Mouse (Mus musculus) large intestine, adult 2 months (tissue): ENCODE data around the gene Slc25a45. TPM values are rescaled to one million over a fixed set of nuclear protein-coding genes. Genes with fewer than 3 reads are reported as not detected.

Experiments
- DNase-seq: peaks from one replicate; pipeline ENCODE4 v3.0.0-alpha.2; 2012; ENCODE audit warnings: low read depth, low spot score
- WGBS: fragments of 180-500 bp; shearing (Covaris S2); methylation state at CpG from one replicate; pipeline ENCODE4 v1.1.7; 2018; 5-methylcytosine and 5-hydroxymethylcytosine counted together
- polyA plus RNA-seq: library from polyadenylated mRNA; depleted of rRNA; stranded (reverse); fragments of >200 nt; gene quantifications from 2 replicates; pipeline ENCODE4 v1.2.3, GENCODE M21; 2012; rRNA removed

Gene Slc25a45
- polyA plus RNA-seq, result 16.0 and 122 TPM in 2 replicates

DNA sequence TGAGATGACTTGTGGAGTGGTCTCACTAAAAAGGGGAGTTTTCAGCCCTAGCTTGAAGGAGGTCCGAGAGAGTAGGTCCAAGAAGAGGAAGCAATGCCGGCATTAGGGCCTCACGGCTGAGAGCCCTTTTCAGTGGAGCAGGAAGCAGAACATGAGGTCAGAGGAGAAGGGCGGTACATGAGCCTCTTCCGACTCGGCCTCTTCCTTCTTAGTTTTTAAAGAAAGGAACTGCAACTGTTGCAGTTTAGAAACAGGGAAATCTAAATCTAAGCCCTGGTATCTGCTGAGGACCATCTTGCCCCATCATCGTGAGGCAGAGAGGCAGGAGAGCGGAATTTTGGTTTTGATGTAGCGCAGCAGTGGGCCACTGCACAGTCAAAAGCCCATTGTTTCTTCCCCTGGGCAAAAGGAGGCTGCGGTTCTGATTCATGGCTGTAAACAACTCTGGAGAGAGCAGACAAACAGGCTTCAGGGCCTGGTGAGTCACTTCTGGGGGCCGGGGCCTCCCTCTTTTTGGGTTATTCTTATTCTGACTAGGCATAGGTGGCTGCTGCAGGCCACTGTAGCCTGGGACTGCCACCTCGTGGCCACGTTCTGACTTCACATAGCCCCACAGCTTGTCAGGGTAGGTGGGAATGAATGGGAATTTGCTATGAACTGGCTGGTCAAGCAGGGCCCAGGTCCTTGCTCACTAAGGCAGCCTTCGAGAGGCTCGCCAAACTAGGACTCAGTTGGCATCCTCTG, at the start of gene Slc25a45:
Gene Slc25a45, plus strand, starts transcription at position 191 of the 744 bp plus-strand sequence.
- WGBS, result 30% methylated on average over 15 of the region's 15 CpGs
- no peak for DNase-seq

DNA sequence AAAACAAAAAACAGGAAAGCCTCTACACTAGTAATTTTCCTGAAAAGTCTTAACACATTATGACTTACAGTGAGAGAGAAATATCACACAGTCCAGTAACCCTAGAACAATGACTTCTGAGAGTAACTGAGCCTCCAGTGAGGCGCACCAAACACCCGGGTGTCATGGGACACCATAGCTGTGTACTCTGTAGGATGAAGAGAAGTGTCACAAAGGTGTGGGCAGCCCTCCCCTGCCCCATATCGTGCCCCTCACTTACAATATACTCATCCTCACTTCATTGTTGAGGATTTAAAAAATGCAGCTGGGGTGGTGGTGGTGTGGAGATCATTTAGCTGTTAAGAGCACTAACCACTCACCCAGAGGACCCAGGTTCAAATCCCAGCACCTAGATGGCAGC, 49.5 kb upstream of the Slc25a45 start:
- 88% methylated on average over 3 of the region's 3 CpGs for whole genome bisulfite sequencing
- DNase-seq, result no peak

DNA sequence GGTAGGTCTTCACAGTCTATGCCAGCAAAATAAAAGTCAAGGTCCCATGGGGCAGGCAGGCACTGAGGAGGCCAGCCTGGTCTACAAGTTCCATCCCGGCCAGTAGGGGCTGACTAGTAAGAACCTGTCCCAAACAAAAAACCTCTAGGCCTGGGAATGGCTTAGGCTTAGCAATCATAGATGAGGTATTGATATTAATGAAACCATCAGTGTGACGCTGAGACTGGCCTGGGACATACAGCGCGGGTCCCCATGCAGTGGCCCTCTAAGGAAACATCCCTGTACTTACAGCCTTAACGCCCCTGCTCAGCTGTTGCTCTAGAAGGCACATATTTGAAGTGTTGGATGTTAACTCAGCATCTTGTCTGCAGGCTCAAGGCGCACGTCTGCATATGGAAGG, 48.7 kb upstream of the Slc25a45 start:
- 92% methylated on average over 7 of the region's 7 CpGs for WGBS
- no peak for DNase-seq

DNA sequence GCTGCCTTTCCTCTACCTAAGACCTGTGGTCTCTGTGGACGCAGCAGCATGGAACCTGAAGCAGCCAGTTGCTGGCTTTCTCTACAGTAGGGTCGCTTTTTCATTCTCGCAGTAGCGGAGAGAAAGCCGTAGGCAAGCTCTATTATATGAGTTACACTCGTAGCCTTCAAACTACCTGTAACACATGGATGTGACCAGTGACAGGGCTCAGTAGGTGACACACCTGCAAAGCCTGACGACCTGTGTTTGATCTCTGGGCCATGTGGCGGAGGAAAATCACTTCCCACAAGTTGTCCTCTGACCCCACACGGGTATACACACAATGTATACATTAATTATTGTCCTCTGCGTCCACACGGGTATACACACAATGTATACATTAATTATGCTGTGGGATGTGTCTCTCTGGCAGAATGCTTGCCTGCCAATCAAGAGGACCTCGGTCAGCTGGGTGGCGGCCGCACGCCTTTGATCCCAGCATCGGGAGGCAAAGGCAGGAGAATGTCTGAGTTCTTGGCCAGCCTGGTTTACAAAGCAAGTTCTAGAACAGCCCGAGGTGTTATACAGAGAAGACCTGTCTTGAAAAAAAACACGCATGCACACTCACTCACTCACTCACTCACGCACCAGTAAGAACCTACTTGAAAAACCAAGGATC, 47.5 kb upstream of the Slc25a45 start:
- 66% methylated on average over 19 of the region's 19 CpGs for WGBS
- no peak for DNase-seq

DNA sequence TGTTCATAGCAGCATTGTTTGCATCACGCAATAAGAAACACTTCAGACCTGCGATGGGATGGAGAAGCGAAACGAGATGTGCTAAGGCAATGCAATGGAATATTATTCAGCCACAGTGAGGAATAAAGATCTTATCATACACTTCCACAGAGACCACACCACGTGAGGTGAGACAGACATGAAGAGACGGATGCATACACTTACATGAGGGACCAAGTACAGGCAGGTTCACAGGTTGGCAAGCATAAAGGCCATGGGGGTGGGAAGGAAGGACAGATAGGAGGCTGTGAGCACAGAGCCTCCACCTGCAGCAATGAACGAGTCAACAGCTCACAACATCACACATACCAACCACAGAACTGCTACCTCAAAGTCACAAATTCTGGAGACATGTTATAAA, 46.8 kb upstream of the Slc25a45 start:
- DNase-seq, result no peak
- 78% methylated on average over 7 of the region's 7 CpGs for WGBS

DNA sequence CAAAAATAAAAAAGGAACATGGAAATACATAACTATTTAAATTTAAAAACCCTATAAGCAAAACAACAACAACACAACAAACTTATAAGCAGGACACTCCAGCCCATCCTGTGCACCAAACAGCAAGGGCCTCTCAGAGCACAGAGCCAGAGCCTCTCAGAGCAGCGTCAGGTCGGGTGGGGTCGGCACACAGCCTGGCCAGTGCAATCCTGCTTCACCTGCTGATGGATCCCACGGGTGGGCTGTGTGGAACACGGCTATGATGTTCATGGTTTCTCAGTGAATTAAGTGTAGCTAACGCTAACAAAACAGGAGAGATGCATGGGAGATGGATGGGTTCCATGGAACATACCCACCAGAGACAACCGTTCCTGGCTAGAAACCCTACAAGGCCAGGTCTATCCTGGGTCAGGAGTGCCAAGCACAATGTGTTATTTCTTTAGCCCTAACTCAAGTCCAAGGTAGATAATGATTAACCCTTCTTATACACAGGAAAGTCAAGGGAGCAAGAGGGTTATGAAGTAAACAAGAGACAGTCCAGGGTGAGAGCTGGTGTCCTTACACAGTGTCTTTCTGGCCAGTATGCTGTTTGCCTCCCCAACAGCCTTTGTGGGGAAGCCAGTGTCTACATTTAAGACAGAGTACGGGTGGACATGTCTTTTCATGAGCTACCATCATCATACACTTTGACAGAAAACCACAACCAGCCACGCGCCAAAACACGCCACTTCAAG, 46.2 kb upstream of the Slc25a45 start:
- WGBS, result 53% methylated on average over 11 of the region's 11 CpGs

DNA sequence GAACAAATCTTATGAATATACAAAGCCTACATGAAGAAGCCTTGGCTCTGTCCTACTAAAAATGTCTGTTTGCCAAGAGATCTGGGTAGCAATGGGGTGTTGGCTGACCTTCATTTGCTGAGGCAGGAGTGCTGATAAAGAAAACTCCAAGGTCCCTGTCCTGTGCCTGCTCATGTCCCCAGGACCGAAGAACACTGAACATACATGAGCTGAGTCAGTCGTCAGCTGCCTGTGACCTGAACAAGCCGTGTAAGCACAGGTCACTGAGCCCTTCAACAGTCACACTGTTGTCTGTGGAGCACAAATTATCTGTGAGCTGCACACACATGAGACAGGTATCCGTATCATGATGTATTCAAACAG, 45.7 kb upstream of the Slc25a45 start:
- 52% methylated on average over 4 of the region's 4 CpGs for whole genome bisulfite sequencing
- DNase-seq, result no peak

More for the DNA sequence above, 46.2 kb upstream of the Slc25a45 start:
- DNase-seq, result no peak

DNA sequence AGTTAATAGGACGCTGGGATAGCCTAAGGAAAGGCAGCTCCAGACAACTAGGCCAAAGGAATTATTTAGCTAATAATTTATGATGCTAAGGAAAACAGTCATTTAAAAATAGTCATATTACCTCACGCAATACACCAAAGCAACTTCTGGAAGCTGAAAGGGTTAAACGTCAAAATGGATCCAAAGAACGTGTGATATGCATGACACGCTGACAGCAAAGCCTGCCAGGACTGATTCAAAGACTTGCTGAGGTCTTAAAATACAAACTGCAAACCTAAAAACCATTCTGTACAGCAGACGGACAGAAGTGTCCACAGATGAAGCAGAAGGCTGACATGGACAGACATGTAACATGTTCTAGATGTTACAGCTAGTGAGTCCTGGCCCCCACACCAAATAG, 45.3 kb upstream of the Slc25a45 start:
- 56% methylated on average over 6 of the region's 6 CpGs for WGBS
- no peak for DNase-seq

DNA sequence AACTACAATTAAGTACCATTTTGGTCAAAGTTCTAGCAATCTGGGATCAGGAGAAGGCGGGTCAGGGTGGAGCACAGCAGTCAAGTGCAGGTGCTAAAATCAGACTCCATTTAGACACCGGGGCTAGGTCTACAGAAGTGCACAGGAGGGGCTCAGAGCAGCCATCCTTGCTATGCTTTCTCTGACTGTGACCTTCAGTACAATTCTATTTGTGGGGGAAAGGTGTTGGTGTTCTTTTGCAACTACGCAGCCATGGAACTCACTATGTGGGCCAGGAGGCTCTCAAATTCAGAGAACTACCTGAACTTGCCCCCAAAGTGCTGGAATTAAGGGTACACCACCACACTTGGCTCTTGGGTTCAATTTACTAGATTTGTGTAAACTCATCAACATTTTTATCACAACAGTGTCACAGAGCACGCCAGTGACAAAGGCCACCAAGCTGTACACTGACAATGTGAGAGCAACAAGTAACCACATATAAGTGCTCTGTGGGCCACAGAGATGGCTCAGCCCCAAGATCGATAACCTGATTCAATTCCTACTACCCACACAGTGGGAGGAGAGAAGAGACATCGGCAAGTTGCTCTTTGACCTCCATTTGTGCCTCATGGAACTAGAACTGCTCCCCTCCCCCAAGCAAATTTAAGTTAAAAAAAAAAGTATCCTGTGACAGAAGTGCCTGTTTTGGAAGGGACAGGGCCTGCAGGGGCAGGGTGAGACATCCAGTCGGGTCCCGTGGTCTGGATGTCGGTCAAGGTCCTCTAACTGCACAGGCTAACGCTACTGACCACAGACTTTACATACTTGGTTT, 44.1 kb upstream of the Slc25a45 start:
- 51% methylated on average over 10 of the region's 10 CpGs for WGBS

DNA sequence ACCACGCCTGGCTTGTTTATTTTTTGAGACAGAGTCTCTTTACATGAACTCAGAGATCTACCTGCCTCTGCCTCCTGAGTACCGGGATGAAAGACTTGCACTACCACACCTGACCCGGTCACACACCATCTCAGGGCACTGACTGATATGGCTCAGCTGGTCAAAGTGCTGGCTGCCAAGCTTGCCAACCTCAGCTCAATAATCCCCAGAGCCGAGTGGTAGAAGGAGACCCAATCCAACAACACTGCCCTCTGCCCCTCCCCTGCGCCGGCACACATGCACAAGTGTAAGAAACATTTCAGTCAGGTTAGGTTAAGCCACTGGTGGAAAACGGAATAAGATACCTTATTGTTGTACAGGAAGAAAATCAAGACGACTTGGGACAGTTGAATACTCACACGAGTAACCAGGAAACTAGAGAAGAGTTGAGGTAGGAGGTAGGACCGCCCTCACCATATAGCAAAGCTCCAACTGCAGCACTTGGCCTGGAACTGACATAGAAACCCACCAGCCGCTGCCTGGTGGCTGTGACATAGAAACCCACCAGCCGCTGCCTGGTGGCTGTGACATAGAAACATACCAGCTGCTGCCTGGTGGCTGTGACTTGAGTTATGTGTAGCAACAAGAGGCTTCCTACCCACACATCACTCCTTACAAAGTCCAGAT, 43.2 kb upstream of the Slc25a45 start:
- no peak for DNase-seq
- WGBS, result 67% methylated on average over 12 of the region's 12 CpGs

More for the DNA sequence above, 44.1 kb upstream of the Slc25a45 start:
- no peak for DNase-seq

DNA sequence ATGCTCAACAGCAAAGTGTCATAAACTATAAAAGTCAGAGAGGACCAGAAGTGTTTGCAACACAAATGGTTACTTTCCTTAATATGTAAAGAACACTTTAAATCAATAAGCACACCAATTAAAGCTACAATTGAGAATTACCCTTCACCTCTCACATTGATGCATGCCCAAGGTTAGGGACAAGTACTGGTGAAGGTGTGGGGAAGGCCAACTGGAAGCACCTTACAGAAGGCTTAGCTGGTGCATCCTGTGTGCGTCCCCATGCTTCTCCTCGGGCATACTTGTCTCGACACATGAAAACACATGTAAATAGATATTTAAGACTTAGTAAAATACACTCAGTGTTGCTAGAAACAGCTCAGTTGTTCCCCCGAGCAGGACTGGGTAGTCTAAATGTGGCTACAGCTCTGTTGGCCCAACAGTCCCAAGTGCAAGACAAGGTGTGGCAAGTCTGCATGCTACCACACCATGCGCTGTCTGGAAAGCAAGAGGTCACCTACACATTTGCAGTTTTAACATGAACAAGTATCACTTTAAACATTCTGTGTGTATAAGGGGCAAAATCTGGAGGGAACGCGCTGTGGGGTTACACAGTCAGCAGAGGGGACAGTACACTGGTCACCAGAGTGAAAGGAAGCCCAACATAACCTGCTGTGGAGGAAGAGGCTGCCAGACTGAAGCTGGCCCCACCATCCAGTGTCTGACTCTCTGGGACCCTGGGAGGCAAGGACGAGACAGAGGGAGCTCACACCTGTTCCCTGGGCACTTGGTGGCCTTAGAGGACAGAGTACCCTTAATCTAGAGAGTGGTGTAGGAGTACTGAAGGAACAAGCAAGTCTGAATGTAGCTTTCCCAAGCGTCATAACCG, 42.3 kb upstream of the Slc25a45 start:
- 72% methylated on average over 10 of the region's 10 CpGs for WGBS
- no peak for DNase-seq

DNA sequence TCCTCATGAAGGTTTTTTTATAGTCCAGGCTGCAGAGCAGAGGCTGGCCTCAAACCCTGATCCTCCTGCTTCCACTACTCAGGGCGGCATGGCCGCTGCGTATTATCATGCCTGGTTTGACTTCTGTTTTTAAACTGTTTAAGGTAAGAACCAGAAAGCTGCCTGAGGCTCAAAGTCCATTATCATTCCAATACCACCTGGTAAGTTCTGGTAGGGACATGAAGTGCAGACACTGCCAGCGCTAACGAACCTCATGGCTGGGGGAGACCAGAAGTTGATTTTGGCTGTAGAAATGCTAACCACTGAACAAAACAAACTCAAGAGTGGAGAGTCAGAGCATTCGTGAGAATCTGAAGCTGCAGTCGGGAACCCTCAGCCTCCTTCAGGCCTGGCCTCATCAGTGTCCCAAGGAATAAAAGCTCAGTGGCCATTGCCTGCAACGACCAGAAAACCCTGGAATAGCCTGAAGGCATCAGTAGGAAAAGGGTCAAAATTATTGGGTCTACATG, 41.6 kb upstream of the Slc25a45 start:
- DNase-seq, result no peak
- 66% methylated on average over 8 of the region's 8 CpGs for WGBS

DNA sequence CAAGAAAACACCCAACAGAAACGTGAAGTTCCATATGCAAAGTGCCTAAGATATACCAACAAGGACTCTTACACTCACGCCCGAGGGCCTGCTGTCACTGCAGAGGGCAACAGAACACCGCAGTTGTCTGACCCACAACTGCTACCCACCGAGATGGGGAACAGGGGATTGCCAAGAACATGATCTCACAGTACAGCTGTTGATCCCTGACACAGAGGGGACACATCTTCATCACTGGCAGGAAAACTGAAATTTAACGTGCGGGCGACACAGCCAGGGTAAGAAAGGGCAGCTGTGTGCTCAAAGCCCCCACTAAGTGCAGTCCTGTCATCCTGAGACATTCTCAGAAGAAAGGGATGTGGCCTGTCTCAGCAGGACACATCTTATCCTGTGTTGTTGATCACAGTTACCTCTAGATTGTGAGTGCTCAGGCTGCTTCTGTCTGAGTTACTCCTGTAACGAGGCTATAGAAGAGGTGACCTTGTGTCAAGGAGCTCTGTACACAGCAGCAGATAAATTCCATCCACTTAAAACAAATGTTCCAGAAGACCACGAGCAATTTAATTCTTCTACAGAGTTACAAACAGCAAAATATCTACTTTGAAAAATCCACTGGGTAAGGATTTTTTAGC, 40.6 kb upstream of the Slc25a45 start:
- WGBS, result 61% methylated on average over 10 of the region's 10 CpGs

DNA sequence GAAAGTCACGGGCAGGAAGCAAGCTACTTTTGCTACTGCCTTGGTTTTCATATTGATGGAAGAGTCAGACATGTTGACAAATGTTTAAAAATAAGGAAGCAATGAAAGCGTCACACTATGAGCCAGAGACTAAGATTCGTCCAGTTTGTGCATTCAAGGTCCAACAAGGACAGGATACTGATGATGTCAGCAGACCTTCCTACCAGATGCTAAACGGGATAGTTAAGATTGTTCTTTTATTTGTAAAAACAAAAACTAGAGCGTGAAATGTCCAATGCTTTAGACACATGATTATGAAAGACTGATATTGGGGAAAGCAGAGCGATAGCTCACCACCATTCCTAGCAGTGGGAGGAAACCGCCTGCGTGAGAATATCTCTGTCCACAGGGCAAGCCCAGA, 40.0 kb upstream of the Slc25a45 start:
- WGBS, result 53% methylated on average over 8 of the region's 8 CpGs
- DNase-seq, result no peak

More for the DNA sequence above, 40.6 kb upstream of the Slc25a45 start:
- DNase-seq, result no peak

DNA sequence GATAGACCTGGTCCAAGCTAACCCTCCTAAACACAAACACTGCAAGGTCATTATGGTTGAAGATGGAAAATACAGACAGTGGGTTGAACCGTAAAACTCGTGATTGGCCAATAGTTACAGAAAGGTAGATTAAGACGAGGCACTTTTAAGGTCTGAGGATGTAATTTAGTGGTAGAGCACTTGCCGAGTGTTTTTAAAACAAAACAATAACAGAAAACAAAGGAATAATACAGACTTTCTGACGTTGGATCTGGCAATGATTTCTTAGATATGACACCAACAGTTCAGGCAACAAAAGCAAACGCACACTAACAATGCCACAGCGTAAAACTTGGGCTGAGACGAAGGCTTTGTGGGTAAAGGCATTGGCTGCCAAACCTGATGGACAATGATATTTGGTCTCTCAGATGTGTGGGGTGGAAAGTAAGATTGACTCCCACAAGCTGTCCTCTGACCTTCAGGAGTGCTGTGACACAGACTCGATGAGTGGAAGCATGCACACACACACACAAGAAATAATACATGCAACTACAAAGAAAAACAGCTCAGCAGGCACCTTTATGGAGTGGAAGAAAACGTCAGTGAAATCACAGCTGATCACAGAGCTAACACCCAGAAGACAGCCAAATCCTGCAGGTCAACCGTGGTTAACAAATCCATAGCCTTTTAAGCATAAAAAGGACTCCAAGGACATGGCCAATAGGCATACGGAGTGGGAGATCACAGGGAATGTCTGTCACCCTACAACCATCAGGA, 39.3 kb upstream of the Slc25a45 start:
- WGBS, result 49% methylated on average over 12 of the region's 12 CpGs
- DNase-seq, result no peak

DNA sequence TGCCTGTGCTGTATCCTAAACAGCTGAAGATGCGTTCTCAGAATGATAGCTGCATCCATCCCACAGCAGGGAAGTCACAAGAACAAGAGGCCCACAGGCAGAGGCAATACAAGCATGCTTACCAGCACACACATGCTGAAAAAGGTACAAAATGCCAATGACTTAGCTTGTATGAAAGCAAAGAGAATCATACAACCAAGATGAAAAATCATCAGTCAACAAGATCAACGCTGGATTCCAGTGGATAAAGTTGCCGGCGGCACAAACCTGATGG, 38.8 kb upstream of the Slc25a45 start:
- DNase-seq, result no peak
- WGBS, result 72% methylated on average over 4 of the region's 4 CpGs

DNA sequence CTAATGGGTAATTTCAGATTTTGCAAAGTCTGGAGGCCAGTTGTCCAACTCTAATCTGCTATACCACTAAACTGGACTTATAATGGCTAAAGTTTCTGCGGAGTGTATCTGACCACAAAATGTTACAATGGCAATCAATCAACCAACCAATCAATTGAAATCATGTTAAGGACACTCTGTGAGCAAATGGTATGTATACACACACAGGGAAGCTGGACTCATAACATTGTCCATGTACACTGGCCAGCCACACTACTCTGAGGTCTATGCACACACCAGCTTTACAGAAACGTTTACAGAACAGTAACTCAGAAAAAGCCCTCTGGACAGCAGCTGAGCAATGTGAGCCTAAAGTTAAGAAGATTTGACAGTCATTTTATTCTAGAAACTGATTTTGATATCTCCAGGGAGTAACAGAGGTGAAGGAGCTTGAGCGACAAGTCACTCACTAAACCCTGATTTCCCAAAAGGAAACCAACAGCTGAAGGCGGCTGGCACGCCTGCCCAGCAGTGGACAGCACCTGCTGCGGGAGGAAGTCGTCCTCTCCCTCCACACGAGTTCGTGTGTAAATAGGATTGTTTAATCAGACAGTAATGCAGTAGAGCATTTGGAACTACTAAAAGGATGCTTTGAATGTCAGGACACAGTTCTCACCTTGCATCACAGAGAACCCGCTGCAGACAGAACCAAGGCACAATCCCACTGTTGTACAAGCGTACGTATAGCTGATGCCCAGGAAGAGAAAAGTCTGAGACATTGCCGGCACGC, 38.1 kb upstream of the Slc25a45 start:
- 40% methylated on average over 14 of the region's 14 CpGs for WGBS
- DNase-seq, result no peak
